Mouse (Mus musculus): ENCODE results near the gene Chchd6. TPM values are rescaled to one million over a fixed set of nuclear protein-coding genes. Genes with fewer than 3 reads are reported as not detected.

The Chchd6 gene
- total and polyA plus RNA-seq, 3 experiments: 49.5 to 74.7 TPM; not detected in 1

DNA sequence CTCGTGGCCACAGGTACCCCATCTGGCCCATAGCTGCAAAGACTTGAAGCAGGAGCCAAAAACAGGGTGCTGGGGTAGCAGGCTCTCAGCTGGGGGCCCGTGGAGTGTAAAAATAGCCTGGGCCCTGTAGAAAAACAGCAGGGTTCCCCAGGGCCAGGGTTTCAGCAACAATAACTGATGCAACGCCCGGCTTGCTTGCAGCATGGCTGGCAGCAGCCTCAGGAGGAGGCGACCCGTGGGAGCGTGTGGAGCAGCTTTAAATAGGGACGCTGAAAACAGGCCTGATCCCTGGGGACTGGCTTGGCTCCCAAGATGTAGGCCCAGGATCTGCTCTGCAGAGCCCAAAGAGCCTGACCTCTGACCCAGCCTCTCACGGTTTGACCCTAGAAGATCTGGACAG lies 257.9 kb downstream of the Chchd6 start:
- Histone ChIP-seq H3K79me2 (ENCODE audit: control insufficient read depth, insufficient read depth, low read length, poor library complexity) (no peaks in the 10 kb centered on the region), H3K9me3 (replicated peaks; ENCODE audit: insufficient read depth, low read length) (no peaks in the 10 kb centered on the region), H3K36me3 (ENCODE audit: control insufficient read depth in 1 of 2, insufficient read depth in 2 of 2, low read length in 2 of 2) (peaks cover 0 to 2% of the 10 kb centered on the region in 2 experiments; a peak in 1 of 4 replicates), H3K27me3 (ENCODE audit: control insufficient read depth in 1 of 2, insufficient read depth in 2 of 2, low read length in 2 of 2) (no peaks in the 10 kb centered on the region), H3K4me3 (ENCODE audit: control insufficient read depth in 1 of 2, insufficient read depth in 1 of 2, low read depth in 2 of 2, low read length in 2 of 2) (no peak overlapping the region), H3K9ac (ENCODE audit: control insufficient read depth, low read depth, low read length, poor library complexity, severe bottlenecking) (no peak overlapping the region), H3K27ac (ENCODE audit: control insufficient read depth, low read depth, low read length) (no peak overlapping the region), H3K4me1 (ENCODE audit: control insufficient read depth in 1 of 2, insufficient read depth in 2 of 2, low read length in 2 of 2) (0 out of 4 replicates have a peak, but pooled peaks cover 0 to 3% of the 10 kb centered on the region in 2 experiments)
- DNase-seq (ENCODE audit: low read depth, low spot score): no peak
- no peak for TF ChIP-seq ELF1 (IDR thresholded peaks at IDR 0.05; ENCODE audit: low read depth, low read length)
- no peak for TF ChIP-seq JUND (IDR thresholded peaks at IDR 0.05; ENCODE audit: low read depth, low read length)
- TF ChIP-seq HCFC1 (IDR thresholded peaks at IDR 0.05; ENCODE audit: low read depth, low read length): no peak
- TF ChIP-seq POLR2AphosphoS2 (IDR thresholded peaks at IDR 0.05; ENCODE audit: low read length): no peak
- TF ChIP-seq CTCF (IDR thresholded peaks at IDR 0.05 in 2 of 3, conservative IDR thresholded peaks at IDR 0.05 in 1 of 3; ENCODE audit: control insufficient read depth in 1 of 3, insufficient read depth in 1 of 3, low read depth in 2 of 3, low read length in 3 of 3, poor library complexity in 1 of 3, severe bottlenecking in 1 of 3): no peak
- TF ChIP-seq CHD1 (IDR thresholded peaks at IDR 0.05; ENCODE audit: low read depth, low read length): no peak
- no peak for TF ChIP-seq SIN3A (IDR thresholded peaks at IDR 0.05; ENCODE audit: low read length)
- TF ChIP-seq ETS1 (IDR thresholded peaks at IDR 0.05; ENCODE audit: low read depth, low read length): no peak
- no peak for TF ChIP-seq POLR2AphosphoS5 (IDR thresholded peaks at IDR 0.05; ENCODE audit: borderline replicate concordance, low read depth, low read length)
- no peak for TF ChIP-seq MYB (IDR thresholded peaks at IDR 0.05; ENCODE audit: low read depth, low read length)
- no peak for TF ChIP-seq MEF2A (IDR thresholded peaks at IDR 0.05; ENCODE audit: extremely low read depth, insufficient replicate concordance, low read depth, low read length, poor library complexity, severe bottlenecking)
- no peak for TF ChIP-seq ZKSCAN1 (IDR thresholded peaks at IDR 0.05; ENCODE audit: low read depth, low read length)
- TF ChIP-seq GABPA (IDR thresholded peaks at IDR 0.05; ENCODE audit: low read depth, low read length): no peak
- no peak for TF ChIP-seq UBTF (IDR thresholded peaks at IDR 0.05; ENCODE audit: borderline replicate concordance, insufficient read depth, low read depth, low read length)
- no peak for TF ChIP-seq MAFK (IDR thresholded peaks at IDR 0.05; ENCODE audit: borderline replicate concordance, low read depth, low read length)
- TF ChIP-seq POLR2A (IDR thresholded peaks at IDR 0.05; ENCODE audit: control insufficient read depth in 1 of 2, insufficient read depth in 1 of 2, low read depth in 1 of 2, low read length in 2 of 2, poor library complexity in 1 of 2): no peak
- TF ChIP-seq NRF1 (IDR thresholded peaks at IDR 0.05; ENCODE audit: insufficient read depth, low read depth, low read length, poor library complexity, severe bottlenecking): no peak

DNA sequence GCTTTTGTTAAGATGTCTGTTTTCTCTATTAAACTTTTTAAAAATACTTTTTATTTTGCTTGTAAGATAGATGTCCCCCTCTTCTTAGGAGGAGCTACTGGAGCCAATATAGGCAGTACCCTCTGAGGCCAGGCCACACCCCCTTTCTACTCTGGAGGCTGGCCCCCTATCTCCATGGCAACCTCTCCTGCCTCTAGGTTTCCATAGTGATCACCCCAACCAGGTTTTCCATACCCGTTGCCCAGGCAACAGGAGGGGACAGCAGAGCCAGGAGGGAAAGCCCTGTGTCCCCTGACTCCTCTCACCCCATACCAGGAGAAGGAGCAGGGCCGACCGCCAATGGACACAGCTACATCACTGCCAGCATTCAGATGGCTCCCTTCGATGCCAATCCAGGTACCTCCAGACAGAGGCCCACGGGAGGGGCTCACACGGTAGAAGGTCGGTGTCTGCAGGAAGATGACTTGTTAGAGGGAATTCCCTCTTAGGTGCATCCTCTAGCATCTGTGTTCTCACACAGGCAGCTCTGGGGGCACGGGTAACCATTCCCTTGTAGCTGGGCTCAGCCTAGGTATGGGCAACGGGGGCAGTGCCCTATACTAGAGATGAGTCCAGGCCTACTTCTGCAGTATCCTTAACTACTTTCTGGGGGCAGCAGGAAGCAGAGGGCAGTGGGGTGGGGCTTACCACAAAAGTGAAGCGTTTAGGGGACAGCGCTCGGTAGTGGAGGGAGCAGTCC lies 261.3 kb downstream of the Chchd6 start:
- H3K4me1 ChIP-seq (ENCODE audit: control insufficient read depth in 1 of 2, insufficient read depth in 2 of 2, low read length in 2 of 2): 0 out of 4 replicates have a peak, but pooled peaks cover 0 to 3% of the 10 kb centered on the region in 2 experiments
- H3K79me2 ChIP-seq (ENCODE audit: control insufficient read depth, insufficient read depth, low read length, poor library complexity): no peaks in the 10 kb centered on the region
- DNase-seq (ENCODE audit: low read depth, low spot score): no peak
- no peak overlapping the region for H3K27ac ChIP-seq (ENCODE audit: control insufficient read depth, low read depth, low read length)
- H3K36me3 ChIP-seq (ENCODE audit: control insufficient read depth in 1 of 2, insufficient read depth in 2 of 2, low read length in 2 of 2): 0 out of 4 replicates have a peak, but pooled peaks cover 0 to 2% of the 10 kb centered on the region in 2 experiments
- TF ChIP-seq MYC (IDR thresholded peaks at IDR 0.05; ENCODE audit: low read depth, low read length) (no peak), CHD1 (IDR thresholded peaks at IDR 0.05; ENCODE audit: low read depth, low read length) (no peak), USF2 (IDR thresholded peaks at IDR 0.05; ENCODE audit: borderline replicate concordance in 1 of 2, insufficient read depth in 1 of 2, low read depth in 1 of 2, low read length in 2 of 2) (no peak), TAL1 (IDR thresholded peaks at IDR 0.05; ENCODE audit: low read length) (no peak), SIN3A (IDR thresholded peaks at IDR 0.05; ENCODE audit: low read length) (no peak), ETS1 (IDR thresholded peaks at IDR 0.05; ENCODE audit: low read depth, low read length) (no peak), MAX (IDR thresholded peaks at IDR 0.05; ENCODE audit: low read length) (no peak), ZC3H11A (IDR thresholded peaks at IDR 0.05; ENCODE audit: low read depth, low read length) (no peak), E2F4 (IDR thresholded peaks at IDR 0.05; ENCODE audit: borderline replicate concordance, low read depth, low read length) (no peak), MXI1 (IDR thresholded peaks at IDR 0.05; ENCODE audit: low read depth, low read length) (no peak), UBTF (IDR thresholded peaks at IDR 0.05; ENCODE audit: borderline replicate concordance, insufficient read depth, low read depth, low read length) (no peak), MEF2A (IDR thresholded peaks at IDR 0.05; ENCODE audit: extremely low read depth, insufficient replicate concordance, low read depth, low read length, poor library complexity, severe bottlenecking) (no peak)
- no peak overlapping the region for H3K4me3 ChIP-seq (ENCODE audit: control insufficient read depth in 1 of 2, insufficient read depth in 1 of 2, low read depth in 2 of 2, low read length in 2 of 2)
- H3K9ac ChIP-seq (ENCODE audit: control insufficient read depth, low read depth, low read length, poor library complexity, severe bottlenecking): no peak overlapping the region
- H3K27me3 ChIP-seq (ENCODE audit: control insufficient read depth in 1 of 2, insufficient read depth in 2 of 2, low read length in 2 of 2): no peaks in the 10 kb centered on the region
- no peaks in the 10 kb centered on the region for H3K9me3 ChIP-seq (replicated peaks; ENCODE audit: insufficient read depth, low read length)

All from MEL (cell line).